Mouse (Mus musculus): ENCODE results near the gene Vps4a.
A peak's percentile ranks its signal among the peaks of the same experiment; 100 is the strongest.
"Not testable (repeated sequence)": the region's sequence is repeated elsewhere in the genome, so short reads cannot be mapped to it uniquely, and the experiment has no call there.

Gene Vps4a

DNA sequence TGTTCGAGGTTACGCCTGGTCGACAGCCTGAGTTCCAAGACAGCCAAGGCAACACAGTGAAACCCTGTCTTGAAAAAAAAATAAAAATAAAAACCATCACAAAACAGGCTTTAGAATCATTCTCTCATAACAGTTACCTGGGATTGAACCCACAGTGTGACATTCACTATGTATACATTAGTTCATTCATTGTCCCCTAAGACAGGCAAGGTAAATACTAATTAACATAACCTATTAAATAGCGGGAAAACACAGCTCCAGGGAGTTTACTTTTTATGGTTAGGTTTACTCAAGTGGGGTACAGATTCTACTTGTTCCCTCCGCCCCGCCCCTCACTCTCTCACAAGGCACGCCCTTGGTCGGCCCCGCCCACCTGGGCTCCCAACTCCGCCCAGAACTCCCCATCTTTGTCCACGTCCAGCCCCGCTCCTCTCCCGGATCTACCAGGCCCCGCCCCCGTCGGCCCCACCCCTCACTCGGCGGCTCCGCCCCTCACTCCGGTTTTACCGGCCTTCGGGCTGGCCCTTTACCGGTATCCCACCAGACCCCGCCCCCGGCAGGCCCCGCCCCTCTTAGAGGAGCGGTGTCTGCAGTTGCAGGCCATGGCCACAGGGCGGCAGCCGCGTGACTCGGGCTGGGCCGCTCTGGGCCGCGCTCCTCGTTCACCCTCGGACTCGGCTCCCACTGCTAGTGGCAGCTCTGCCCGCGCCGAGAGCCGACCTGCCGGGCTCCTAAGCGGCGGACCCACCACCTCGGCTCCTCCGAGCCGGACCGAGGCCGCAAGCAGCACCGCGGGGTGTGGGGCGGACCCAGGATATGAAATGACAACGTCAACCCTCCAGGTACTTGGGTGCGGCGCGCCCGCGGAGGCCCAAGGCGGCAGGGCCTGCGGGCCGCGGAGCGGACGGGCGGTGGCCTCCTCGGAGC lies at the start of gene Vps4a:
TSS of gene Vps4a (plus strand) at position 573 of the 927 bp plus-strand sequence.
- peak; percentile 97 for DNase-seq (ENCODE audit: low read depth)

DNA sequence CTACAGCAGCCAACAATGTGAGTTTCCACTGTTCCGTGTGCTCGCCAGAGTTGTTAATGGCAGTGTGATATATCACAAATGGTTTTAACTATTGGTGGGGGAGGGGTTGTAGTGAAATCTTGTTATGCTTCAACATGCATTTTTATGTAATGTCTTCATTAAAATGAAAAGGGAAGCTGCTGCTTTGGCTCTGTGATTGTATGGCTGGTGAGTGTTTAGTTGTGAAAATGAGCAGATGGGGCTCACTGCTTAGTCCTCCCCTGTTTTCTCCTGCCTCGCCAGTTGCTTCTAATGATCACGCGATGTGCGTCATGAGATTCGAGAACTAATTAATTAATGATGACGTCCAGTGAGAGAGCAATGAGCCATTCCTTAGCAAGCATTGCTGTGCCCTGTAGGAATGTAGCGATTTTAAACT lies 45.6 kb upstream of the Vps4a start:
- peak; percentile 27 for DNase-seq (ENCODE audit: low read depth)

GRCm38 (mm10) chr8:106985951-106986350 lies 45.1 kb upstream of the Vps4a start:
- DNase-seq (ENCODE audit: low read depth): peak; percentile 25

- DNase-seq (ENCODE audit: low read depth): no peak
Observed at GRCm38 (mm10) chr8:106987557-106987956, 43.5 kb upstream of the Vps4a start.

DNA sequence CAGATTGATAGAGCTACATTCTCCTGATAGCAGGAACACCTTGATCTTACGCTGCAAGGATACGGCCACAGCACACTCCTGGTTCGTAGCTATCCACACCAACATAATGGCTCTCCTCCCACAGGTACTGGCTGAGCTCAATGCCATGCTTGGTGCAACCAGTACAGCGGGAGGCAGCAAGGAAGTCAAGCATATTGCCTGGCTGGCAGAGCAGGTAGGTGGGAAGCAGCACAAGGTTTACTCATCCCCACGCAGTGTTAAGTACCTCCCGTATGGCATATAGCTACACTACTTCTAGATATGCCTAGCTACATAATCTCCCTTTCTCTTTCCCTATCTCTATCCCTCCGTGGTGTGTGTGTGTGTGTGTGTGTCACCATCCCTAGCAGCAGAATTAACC lies 39.6 kb upstream of the Vps4a start:
- no peak for DNase-seq (ENCODE audit: low read depth)

DNA sequence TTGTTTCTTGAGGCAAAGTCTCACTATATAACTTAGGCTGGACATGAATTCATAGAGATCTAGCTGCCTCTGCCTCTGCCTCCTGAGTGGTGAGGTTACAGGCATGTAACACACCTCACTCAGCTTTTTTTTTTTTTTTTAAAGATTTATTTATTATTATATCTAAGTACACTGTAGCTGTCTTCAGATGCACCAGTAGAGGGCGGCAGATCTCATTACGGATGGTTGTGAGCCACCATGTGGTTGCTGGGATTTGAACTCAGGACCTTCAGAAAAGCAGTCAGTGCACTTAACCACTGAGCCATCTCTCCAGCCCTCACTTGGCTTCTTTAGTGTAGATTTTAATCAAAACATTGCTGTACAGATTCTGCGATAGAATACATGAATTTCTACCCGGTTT lies 34.7 kb upstream of the Vps4a start:
- DNase-seq (ENCODE audit: low read depth): not testable (repeated sequence)

DNA sequence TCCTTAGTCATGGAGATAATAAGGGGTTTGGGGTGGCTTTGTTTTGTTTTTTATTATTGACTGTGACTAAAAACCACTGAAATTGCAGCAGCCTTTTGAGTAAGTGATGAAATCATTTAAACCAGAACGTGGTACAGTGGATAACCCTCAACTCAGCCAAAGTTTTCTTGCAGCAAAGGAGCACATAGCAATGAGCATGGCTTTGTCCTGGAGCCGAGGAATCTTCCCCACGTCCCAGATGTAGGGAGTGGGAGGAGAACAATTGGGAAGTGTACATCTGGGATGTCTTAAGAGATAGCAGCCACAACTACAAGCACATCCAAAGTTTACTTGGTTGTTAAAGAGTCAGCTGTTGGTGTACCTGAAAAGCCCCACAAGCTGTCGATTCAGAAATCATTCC lies 33.6 kb upstream of the Vps4a start:
- DNase-seq (ENCODE audit: low read depth): no peak

DNA sequence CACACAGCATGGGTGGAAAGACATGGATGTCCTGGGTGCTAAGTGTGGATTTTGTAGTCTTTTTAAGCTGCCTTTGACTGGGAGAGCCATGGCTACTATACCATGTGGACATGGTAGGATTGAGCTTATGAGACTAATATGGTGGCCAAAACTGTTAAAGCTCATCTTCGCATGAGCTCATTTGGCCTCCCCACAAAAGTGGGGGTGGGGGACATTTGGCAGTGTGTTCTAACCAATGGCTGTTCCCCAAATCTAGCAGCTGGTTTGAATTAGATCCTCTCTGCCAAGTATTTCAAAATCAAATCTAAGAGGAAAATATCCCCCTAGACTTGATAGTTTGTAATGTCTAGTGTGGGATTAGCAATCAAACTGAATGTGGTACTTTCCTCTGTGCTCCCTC lies 32.0 kb upstream of the Vps4a start:
- peak; percentile 94 for DNase-seq (ENCODE audit: low read depth)

DNA sequence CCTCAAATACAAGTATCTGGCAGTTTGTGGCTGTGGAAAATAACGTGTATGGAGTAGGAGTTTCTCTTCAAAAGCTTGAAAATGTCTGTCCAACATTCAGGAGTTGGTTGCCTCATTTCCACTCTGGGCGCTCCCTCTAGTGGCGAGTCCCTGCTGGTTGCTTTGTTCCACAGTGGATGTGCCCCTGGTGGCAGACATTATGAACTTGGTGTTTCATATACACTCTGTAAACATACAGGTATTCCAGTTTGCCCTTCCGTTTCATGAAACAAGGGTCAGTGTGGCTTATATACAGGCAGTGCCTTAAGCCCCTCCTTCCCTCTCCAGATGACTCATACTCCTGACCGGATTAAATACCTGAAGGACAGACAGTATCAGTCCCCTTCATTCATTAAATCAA lies 28.5 kb upstream of the Vps4a start:
- peak; percentile 95 for DNase-seq (ENCODE audit: low read depth)

GRCm38 (mm10) chr8:107007795-107008194 lies 23.2 kb upstream of the Vps4a start:
- DNase-seq (ENCODE audit: low read depth): no peak

DNA sequence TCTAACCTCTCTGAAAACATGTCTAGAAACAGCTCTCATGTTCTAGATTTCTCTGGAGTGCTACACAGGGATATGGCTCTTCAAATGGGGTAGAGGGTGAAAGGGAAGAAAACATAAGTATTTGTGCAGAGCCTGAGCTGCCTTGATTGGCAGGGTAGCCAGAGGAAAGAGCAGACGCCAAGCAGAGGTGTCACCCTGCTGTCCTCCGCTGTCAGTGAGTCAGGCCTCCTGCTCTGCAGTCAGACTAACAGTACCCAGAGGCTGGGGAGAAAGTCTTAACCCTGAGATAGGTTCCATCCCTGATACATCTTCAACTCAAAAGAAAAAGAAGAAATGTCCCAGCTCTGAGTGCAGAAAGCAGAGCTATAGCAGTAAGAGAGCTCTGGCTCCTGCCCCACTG lies 18.4 kb upstream of the Vps4a start:
- DNase-seq (ENCODE audit: low read depth): no peak

- DNase-seq (ENCODE audit: low read depth): no peak
Observed at GRCm38 (mm10) chr8:107014915-107015314, 16.1 kb upstream of the Vps4a start.

- peak; percentile 51 for DNase-seq (ENCODE audit: low read depth)
Observed at GRCm38 (mm10) chr8:107023479-107023878, 7.5 kb upstream of the Vps4a start.

DNA sequence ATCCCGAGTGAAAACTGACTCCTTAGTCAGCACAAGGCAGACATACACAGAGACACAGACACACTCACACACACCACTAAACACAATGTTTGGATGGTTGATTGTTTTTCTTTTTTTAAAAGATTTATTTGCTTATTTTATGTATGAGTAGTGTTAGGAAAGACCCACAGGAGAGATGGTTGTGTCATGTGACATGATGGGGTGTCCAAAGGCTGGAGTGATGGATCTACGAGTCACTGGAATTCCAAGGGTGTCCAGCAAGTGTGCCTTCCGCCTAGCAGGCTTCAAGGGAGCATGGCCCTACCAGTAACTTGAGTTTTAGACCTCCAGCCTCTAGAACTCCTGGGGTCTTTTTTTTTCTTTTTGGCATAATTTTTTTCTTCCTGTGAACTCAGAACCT lies 1.7 kb upstream of the Vps4a start:
- peak; percentile 71 for DNase-seq (ENCODE audit: low read depth)

DNA sequence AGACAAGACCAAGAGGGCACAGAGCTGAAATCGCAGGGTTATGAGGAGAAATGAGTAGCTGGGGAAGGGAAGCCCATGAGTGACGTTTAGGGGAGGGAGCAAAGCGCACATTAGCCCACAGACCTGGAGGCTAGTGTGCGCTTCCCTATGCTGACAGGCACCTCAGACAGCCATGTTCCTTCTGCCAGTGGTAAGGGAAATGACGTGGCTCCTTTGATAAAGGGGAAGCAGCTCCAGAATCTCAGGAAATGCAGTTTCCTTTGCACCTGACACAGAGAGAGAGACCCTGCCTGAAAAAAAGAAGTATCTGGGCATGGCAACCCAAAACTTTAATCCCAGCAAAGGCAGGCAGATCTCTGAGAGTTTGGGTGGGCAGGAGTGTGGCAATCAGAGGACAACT lies 964 bp upstream of the Vps4a start:
- no peak for DNase-seq (ENCODE audit: low read depth)

DNA sequence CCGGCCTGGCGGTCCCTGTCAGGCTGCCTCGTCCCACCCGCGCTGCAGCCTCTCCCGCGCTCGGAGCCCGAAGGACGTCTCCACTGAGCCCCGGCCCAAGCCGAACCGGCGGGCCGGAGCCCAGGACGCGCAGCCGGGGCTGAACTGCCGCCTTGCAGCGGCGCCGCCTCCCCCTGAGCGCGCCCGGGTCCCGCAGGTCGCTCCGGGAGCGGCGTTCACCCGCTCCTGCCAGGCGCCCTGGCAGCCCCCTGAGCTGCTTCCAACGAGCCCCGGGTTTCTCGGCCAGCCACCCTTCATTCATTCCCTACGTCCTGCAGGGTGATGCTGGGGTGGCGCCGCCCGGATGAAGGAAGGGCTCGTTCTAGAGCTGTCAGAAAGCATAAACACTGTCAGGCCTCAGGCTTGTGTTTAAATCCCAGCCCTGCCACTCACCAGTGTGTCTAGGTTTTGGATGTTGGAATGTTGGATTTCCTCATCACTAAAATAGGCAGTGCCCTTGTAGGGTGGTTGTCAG lies 612 bp downstream of the Vps4a start:
- peak; percentile 48 for DNase-seq (ENCODE audit: low read depth)

- DNase-seq (ENCODE audit: low read depth): not testable (repeated sequence)
Observed at GRCm38 (mm10) chr8:107033609-107034008, 2.6 kb downstream of the Vps4a start.

- DNase-seq (ENCODE audit: low read depth): no peak
Observed at GRCm38 (mm10) chr8:107035641-107036040, 4.6 kb downstream of the Vps4a start.

DNA sequence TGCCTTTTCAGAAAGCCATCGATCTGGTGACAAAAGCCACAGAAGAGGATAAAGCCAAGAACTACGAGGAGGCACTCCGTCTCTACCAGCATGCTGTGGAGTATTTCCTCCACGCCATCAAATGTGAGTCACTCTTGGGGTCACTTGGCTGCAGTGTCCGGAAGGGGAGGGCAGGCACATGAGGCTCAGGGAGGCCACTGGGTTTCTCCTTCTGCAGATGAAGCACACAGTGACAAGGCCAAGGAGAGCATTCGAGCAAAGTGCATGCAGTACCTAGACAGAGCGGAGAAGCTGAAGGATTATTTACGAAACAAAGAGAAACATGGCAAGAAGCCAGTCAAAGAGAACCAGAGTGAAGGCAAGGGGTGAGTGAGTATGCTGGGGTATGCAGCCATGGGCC lies 5.6 kb downstream of the Vps4a start:
- no peak for DNase-seq (ENCODE audit: low read depth)

DNA sequence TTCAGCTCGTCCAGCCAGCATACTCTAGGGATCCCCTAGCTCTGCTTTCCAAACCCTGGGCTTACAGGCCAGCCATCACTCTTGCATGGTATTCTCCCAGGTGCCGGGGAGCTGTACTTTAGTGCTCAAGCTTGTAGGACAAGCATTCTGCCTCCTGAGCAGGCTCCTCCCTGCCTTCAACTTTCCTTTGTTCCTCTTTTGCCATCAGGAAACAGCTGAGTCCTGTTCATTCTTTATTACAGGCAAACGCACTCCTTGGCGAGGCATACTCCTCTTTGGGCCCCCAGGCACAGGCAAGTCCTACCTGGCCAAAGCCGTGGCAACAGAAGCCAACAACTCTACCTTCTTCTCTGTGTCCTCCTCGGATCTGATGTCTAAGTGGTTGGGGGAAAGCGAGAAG lies 9.6 kb downstream of the Vps4a start:
- DNase-seq (ENCODE audit: low read depth): no peak

DNA sequence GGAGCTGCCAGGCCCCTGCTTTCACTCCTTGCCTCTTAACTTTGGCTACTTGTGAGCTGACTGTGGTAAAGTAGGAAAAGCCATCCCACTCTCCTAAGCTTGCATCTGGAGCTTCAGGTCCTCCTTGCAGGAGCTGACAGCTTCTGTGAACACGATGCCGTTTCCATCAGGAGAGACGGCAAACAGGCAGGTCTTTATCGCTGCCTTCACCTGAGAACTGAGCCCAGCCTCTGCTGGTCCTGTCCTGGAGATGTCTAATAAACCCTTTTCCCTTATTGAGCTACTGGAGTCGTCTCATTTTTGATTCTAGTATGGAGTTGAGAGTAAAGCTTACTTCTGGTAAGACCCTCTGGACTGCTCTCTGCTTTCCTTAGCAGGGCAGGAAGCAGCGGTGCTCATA lies 14.5 kb downstream of the Vps4a start:
- DNase-seq (ENCODE audit: low read depth): no peak

DNA sequence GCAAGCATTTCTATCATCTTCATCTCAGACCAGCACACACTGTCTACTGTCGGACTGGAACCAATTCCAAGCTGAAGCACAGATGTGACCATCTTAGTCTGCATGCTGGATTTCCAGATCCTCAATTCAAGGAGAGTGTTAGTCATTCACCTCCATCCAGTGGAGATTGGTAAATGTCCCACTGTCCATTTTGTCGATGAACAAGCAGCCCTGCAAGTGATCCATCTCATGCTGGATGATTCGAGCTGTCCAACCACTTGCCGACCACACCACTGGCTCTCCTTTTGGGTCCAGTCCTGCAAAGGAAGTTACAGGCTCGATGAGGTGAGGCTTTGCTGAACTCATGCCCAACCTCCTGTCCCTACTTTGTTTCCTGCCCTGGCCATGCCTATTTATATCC lies 16.0 kb downstream of the Vps4a start:
- DNase-seq (ENCODE audit: low read depth): no peak

GRCm38 (mm10) chr8:107048061-107048941 lies 17.3 kb downstream of the Vps4a start, which contains the start of gene Pdf:
Gene Pdf (minus strand): TSS chr8:107048614.
- DNase-seq (ENCODE audit: low read depth): peak; percentile 89
